28 mouse cellular contexts compared by ENCODE assay signal in genomic region chr7:37818631-37819340, GRCm38 (mm10). TPM values are rescaled to one million over a fixed set of nuclear protein-coding genes. Genes with fewer than 3 reads are reported as not detected.
"Had no signal": no experiment of that assay in that cellular context is flagged by ENCODE, and none has a peak within 500 bp of the region (broad histone marks: within the 10 kb centered on the region; RNA-seq: fewer than 3 reads in every experiment).

No protein-coding gene starts in this region.

- H3K9ac ChIP-seq: embryonic facial prominence, embryonic 12.5 days; embryonic facial prominence, embryonic 13.5 days; embryonic facial prominence, embryonic 15.5 days; forebrain, embryonic 12.5 days; forebrain, embryonic 13.5 days; forebrain, embryonic 15.5 days; forebrain, postnatal 0 days had no signal

- H3K9me3 ChIP-seq: embryonic facial prominence, embryonic 10.5 days; embryonic facial prominence, embryonic 12.5 days; embryonic facial prominence, embryonic 13.5 days; embryonic facial prominence, embryonic 15.5 days; forebrain, embryonic 12.5 days; forebrain, embryonic 13.5 days; forebrain, embryonic 15.5 days had no signal

- H3K4me2 ChIP-seq: embryonic facial prominence, embryonic 12.5 days; embryonic facial prominence, embryonic 13.5 days; embryonic facial prominence, embryonic 15.5 days; forebrain, embryonic 12.5 days; forebrain, embryonic 13.5 days; forebrain, embryonic 15.5 days had no signal

- H3K36me3 ChIP-seq: embryonic facial prominence, embryonic 10.5 days; embryonic facial prominence, embryonic 12.5 days; embryonic facial prominence, embryonic 13.5 days; embryonic facial prominence, embryonic 15.5 days; forebrain, embryonic 12.5 days; forebrain, embryonic 15.5 days had no signal

- DNase-seq: cerebellum, adult 18-20 months; cerebellum, adult 2 months; cerebellum, adult 8-10 months; cerebellum, adult 9-10 months; cerebellum, adult 9-11 months; cerebellum, postnatal 10 days; cerebellum, postnatal 14 days; cerebellum, postnatal 25 days; cerebellum, postnatal 36 days; embryo, embryonic 11 days; forebrain, postnatal 0 days; gastrocnemius, adult 2 months; gastrocnemius, postnatal 10 days; gastrocnemius, postnatal 14 days; gastrocnemius, postnatal 25 days; gastrocnemius, postnatal 36 days; heart, adult 18-20 months had no signal

- H3K4me3 ChIP-seq: embryonic facial prominence, embryonic 10.5 days; embryonic facial prominence, embryonic 12.5 days; embryonic facial prominence, embryonic 13.5 days; embryonic facial prominence, embryonic 15.5 days; erythroblast, embryonic 14.5 days; forebrain, embryonic 12.5 days; forebrain, embryonic 13.5 days; forebrain, embryonic 15.5 days; gastrocnemius, adult 2 months had no signal

- H3K27ac ChIP-seq: embryonic facial prominence, embryonic 10.5 days; embryonic facial prominence, embryonic 12.5 days; embryonic facial prominence, embryonic 13.5 days; embryonic facial prominence, embryonic 15.5 days; forebrain, embryonic 12.5 days; forebrain, embryonic 13.5 days; forebrain, embryonic 15.5 days; gastrocnemius, adult 2 months had no signal

- ATAC-seq: forebrain, embryonic 13.5 days; forebrain, embryonic 14.5 days; forebrain, embryonic 15.5 days; forebrain, embryonic 16.5 days; forebrain, postnatal 0 days had no signal

- H3K27me3 ChIP-seq: embryonic facial prominence, embryonic 12.5 days; embryonic facial prominence, embryonic 13.5 days; embryonic facial prominence, embryonic 15.5 days; forebrain, embryonic 13.5 days; forebrain, embryonic 15.5 days had no signal

- H3K4me1 ChIP-seq: embryonic facial prominence, embryonic 10.5 days; embryonic facial prominence, embryonic 12.5 days; embryonic facial prominence, embryonic 13.5 days; embryonic facial prominence, embryonic 15.5 days; forebrain, embryonic 12.5 days; forebrain, embryonic 13.5 days; forebrain, embryonic 15.5 days had no signal

RNA-seq across cellular contexts. Expression of gene Zfp536, which starts 45.3 kb away (rescaled TPM):
- total RNA-seq: common myeloid progenitor, adult 5-6 weeks had no signal
- polyA plus RNA-seq: erythroblast, embryonic 14.5 days had no signal
